Mouse (Mus musculus): ENCODE results near the gene Olfr533.
"Not testable (repeated sequence)": the region's sequence is repeated elsewhere in the genome, so short reads cannot be mapped to it uniquely, and the experiment has no call there.

Gene Olfr533

DNA sequence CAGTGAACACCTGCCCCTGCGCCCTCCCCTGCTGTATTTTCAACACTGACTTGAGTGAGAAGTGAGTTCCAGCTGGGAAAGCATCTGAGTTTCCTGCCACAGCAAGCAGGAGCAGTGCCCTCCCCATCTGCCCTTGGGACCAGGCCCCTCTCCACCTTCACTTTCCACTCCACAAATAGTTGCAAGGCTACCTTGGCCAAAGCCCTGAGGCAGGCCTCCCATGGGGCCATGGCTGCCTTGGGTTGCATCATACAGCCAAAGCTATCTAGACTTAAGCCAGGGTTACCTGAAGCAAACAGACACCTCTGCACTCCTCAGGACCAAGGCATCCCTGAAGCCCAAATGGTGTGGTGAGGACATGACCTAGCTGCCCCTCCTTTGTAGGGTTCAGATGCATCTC is at the start of gene Olfr533:
TSS of gene Olfr533 (plus strand) at position 301 of the 400 bp plus-strand sequence.
- not testable (repeated sequence) for DNase-seq (ENCODE audit: low spot score)

DNA sequence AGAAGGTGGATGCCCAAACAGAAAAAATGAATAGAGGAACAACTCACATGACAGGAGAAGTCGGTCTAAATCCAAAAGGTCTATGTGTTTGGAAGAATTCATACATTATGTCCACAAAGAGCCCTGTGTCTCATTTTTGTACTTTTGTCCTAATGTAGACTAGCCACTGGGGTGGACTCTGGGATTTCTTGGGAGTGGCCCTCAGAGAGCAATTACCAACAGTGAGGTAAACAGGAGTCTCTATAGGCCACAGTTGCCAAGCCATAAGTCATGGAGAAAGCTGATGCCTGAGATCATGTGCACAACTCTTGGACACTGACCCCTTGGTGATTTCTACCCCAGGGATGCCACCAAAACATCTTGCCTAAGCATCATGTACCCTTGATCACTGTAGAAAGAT is 41.6 kb upstream of the Olfr533 start, which contains the start of gene Olfr532:
TSS of gene Olfr532 (minus strand) at position 101 of the 400 bp plus-strand sequence.
- no peak for DNase-seq (ENCODE audit: low spot score)

DNA sequence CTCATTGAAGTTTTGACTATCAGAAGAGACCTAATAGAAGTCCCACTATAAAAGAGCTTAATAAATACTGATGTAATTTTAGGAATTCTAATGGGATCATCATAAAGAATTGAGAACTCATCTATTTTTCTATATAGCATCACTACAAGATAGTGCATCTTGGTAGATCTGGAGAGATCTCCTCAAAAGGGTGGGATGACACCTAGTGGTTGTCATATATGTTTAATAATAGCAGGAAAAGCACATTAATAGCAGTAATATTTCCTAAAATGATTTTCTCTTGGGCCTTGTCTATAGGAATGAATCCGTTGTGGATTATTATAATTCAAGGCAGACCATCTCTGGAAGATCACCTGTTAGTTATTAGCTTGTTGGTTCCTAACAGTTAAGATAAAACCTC is 20.0 kb upstream of the Olfr533 start:
- DNase-seq (ENCODE audit: low spot score): no peak

DNA sequence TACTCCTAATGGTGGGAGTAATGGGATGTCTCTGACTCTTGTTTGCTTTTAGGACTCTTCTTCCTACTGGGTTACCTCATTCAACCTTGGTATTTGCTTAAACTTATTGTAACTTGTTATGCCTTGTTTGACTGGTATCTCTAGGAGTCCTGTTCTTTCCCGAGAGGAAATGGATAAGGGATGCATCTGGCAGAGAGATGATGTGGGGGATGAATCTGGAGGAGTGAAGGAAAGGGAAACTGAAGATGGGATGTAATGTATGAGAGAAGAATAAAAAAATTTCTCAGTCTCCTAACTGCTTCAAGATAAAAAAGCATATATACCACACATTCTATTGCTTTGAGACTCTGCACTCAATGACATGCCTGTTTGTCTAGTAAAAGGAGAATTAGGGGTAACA is 14.7 kb downstream of the Olfr533 start:
- no peak for DNase-seq (ENCODE audit: low spot score)

DNA sequence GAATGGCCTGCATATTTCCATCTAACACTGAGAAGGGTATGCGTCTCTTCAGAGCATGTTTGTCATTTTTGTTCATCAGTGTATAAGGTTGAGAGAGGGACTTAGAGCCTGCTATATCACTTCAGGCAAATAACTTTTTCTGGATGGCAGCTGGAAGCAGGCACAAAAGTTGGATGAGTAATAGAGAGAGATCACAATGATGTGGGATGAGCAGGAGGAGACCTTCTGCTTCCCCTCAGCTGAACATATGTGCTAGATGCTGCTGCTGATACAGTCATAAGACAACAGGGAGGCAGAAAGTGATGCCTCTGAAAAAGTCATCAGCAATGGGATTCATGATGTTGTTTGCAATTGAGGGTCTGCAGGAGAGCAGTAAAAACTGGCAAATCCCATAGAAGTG is 15.6 kb downstream of the Olfr533 start:
- DNase-seq (ENCODE audit: low spot score): no peak

DNA sequence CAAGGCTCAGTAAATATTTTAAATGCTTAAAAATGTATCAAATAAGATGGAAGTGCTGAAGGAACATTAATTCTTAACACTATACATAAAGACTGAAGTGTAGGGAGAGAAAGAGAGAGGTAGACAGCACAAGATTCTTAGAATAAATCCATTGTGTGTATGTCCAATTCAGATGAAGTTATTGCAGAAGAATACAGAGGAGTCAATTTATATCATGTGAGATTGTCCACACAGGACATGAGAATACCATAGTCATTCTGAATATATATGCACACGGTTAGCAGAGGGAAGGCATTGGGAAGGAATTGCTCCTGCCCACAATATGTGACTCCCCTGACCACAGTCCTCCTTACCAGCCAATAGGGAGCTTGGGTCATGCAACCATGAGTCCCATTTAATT is 20.7 kb downstream of the Olfr533 start, which contains the start of gene Olfr535:
TSS of gene Olfr535 (plus strand) at position 301 of the 400 bp plus-strand sequence.
- DNase-seq (ENCODE audit: low spot score): no peak

DNA sequence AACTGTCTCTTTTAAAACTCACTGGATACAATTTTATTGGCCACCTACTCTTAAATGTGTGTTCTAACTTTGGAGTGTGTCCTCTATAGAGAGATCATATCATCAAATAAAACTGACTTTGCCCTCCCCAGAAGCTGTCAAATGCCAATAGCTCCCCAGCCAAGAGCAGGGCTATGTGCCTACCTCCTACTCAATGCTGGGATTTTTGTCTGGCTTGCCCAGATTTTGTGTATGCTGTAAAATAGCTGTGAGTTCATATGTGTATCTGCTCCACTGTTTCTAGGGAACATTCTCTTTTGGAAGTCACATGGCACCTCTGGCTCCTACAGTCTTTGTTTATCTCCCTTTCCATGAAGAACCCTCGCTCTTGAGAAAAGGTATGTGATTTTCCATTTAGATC is 25.8 kb downstream of the Olfr533 start:
- DNase-seq (ENCODE audit: low spot score): no peak

DNA sequence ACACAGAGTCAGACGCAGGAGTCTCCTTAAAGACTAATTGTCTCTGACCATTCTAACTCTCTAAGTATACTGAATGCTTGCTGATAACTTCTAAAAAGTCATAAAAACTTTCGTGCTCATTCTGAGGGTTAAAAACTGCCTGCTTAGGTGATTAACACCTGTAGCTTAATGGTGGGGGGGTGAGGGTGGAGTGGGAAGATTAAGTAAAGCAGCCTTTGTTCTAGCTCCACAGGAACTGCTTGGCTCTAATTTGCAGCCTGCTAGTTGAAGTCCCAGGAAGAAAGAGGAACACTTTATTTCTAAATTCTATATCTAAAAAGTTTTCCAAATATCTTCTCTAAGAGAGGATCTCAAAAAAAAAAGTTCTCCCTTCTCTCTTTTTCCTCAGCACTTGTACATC is 31.1 kb downstream of the Olfr533 start:
- no peak for DNase-seq (ENCODE audit: low spot score)

DNA sequence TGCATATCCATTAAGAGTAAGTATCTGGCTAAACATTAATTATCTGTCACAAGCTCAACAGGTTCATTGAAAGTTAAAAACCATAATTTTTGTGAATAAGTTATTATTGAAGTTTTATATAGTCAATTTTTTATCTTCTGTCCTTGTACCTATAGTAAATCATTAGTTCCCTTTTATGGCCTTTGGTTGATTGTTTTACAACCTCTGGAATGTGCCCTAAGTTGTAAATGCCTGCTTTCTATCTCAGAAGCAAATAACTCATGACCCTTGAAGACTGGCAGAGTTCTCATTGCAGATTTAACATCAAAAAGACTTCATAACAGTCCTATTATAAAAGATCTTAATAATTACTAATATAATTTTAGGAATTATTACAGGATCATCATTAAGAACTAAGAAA is 31.5 kb downstream of the Olfr533 start:
- no peak for DNase-seq (ENCODE audit: low spot score)

DNA sequence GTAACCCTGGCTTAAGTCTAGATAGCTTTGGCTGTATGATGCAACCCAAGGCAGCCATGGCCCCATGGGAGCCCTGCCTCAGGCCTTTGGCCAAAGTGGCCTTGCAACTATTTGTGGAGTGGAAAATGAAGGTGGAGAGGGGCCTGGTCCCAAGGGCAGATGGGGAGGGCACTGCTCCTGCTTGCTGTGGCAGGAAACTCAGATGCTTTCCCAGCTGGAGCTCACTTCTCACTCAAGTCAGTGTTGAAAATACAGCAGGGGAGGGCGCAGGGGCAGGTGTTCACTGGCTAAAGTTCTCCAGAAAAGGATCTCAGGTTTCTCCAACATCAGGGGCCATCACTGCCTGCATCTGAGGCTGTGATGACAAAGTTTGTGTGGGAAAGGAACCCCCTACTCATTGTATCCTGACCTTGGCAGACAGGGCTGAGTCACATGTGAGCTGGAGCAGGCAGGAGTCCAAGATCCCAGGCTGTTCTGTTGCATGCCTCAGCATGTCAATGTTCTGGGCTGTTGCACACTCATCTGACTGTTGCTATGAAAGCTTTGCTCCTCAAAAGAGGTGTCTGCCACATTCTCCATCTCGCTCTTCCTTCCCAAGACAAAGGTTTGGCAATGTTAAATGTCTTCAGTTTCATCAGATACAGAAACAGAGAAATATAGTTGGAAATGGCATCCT is 44.3 kb downstream of the Olfr533 start, which contains the start of gene Olfr536:
TSS of gene Olfr536 (minus strand) at position 51 of the 676 bp plus-strand sequence.
- not testable (repeated sequence) for DNase-seq (ENCODE audit: low spot score)
